Mouse (Mus musculus): ENCODE measurements around the gene Slc17a2. TPM values are rescaled to one million over a fixed set of nuclear protein-coding genes. Genes with fewer than 3 reads are reported as not detected.
"Not testable (repeated sequence)": the region's sequence is repeated elsewhere in the genome, so short reads cannot be mapped to it uniquely, and the experiment has no call there.

Slc17a2 gene
- polyA plus RNA-seq, 1 experiment from 2014 or later: not detected

DNA sequence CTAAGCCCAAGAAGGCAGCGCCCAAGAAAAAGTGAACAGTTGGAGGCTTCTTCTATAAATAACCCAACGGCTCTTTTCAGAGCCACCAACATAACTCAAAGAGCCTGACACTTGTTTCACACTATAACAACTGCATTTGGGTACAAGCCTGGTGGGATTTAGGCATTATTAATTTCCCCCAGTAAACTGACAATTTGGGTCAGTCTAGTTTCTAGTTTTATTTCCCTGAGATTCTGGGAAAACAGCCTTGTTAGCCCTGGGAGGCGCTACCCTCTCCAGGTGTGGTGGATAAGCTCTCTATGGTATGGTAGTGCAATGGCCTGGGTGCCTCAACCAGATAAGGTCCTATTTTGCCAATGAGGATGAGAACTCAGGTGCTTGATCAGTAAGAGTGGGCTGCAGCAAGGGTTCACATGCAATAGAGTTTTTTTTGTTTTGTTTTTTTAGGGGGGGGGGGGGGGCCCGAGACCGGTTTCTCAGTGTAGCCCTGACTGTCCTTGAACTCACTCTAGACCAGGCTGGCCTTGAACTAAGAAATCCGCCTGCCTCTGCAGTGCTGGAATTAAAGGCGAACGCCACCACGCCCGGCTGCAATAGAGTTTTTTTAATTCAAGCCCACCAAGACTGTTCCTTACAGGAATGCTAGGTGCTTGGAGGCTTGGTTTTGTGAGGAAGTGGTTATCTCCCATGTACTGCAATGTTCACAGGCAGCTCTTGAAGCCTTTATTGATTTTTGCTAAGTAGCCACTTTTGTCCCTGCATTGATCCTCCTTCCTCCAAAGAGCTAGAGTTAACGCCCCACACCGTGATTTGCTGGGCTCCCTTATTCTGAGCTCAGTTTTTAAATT lies 42.2 kb upstream of the Slc17a2 start:
- H3K4me3 ChIP-seq: peak overlapping the region; percentile 44
- no peaks in the 10 kb centered on the region for H3K36me3 ChIP-seq
- no peaks in the 10 kb centered on the region for H3K9me3 ChIP-seq
- 26% methylated on average over 12 of the region's 12 CpGs for WGBS
- H3K4me1 ChIP-seq: peaks cover 25% of the 10 kb centered on the region
- ATAC-seq (ENCODE audit: borderline replicate concordance, extremely low read depth, low FRiP score, low TSS enrichment): no peak
- peak overlapping the region; percentile 97 for H3K27ac ChIP-seq
- H3K27me3 ChIP-seq: no peaks in the 10 kb centered on the region
- peak overlapping the region; percentile 62 for H3K4me2 ChIP-seq
- H3K9ac ChIP-seq: peak overlapping the region; percentile 59

DNA sequence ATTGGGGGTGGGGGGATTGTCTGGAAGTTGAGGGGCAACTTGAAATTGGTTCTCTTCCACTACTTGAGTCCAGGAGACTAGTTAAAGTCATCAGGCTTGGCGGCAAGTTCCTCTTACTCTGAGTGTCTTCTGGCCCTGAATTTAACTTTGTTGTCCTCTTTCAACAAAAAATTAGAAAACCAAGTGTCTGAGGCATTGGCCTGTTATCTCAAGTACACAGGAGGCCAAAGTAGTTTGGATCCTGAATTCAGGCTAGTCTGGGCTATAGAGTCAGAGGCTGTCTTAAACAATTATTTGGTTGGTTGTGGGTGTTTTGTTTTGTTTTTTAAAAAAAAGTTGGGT lies 41.6 kb upstream of the Slc17a2 start:
- 39% methylated on average over 1 of the region's 1 CpGs for WGBS
- no peaks in the 10 kb centered on the region for H3K36me3 ChIP-seq
- H3K4me2 ChIP-seq: peak overlapping the region; percentile 62; the same call in 1 of the 2 replicates
- no peak overlapping the region for H3K9ac ChIP-seq
- peaks cover 19% of the 10 kb centered on the region for H3K4me1 ChIP-seq
- no peaks in the 10 kb centered on the region for H3K9me3 ChIP-seq
- H3K4me3 ChIP-seq: no peak overlapping the region
- H3K27me3 ChIP-seq: no peaks in the 10 kb centered on the region
- no peak overlapping the region; the same call in 1 of the 2 replicates for H3K27ac ChIP-seq
- ATAC-seq (ENCODE audit: borderline replicate concordance, extremely low read depth, low FRiP score, low TSS enrichment): no peak

DNA sequence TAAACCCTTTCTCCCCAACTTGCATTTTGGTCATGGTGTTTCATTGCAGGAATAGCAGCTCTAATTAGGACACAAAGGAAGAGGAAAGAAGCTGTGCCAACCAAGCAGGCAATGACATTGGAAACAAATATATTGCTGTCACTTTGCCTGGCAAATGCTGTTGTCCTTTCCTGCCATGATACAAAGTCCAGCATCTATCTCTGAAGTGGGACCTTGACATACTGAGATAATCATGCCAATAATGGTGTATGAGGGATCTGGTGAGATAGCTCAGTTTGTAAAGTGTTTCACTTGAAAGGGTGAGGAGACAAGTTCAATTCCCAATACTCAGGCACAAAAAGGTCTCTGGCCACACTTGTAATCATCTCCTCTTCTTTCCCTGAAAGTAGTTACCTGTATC lies 40.0 kb upstream of the Slc17a2 start:
- Histone ChIP-seq H3K27me3 (no peaks in the 10 kb centered on the region), H3K4me2 (no peak overlapping the region), H3K27ac (no peak overlapping the region), H3K9ac (no peak overlapping the region), H3K9me3 (no peaks in the 10 kb centered on the region), H3K4me3 (no peak overlapping the region), H3K4me1 (peaks cover 20% of the 10 kb centered on the region), H3K36me3 (no peaks in the 10 kb centered on the region)
- ATAC-seq (ENCODE audit: borderline replicate concordance, extremely low read depth, low FRiP score, low TSS enrichment): no peak

DNA sequence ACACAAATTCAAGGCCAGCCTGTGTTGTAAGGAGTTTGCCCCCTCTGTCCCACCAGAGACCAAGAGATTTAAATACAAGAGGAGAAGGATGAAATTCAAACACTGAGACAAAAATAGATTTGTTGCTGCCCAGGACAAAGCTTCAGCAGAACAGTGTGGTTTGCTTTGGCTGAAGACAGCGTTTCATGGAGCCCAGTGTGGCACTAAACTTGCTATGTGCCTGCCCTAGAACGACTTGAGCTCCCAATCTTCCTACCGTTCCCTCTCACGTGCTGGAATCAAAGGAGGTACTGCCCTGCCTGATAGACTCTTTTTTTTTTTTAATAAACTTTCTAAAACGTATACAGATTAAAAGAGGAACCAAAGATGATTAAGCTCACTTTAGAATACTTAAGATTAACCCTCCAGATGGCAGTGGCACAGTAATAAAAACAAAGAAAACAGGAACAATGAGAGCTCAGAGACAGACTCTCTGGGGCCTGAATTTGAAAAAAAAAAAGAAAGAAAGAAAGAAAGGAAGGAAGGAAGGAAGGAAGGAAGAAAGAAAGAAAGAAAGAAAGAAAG lies 37.9 kb upstream of the Slc17a2 start:
- no peak overlapping the region for H3K4me3 ChIP-seq
- no peak overlapping the region for H3K4me2 ChIP-seq
- no peaks in the 10 kb centered on the region for H3K9me3 ChIP-seq
- 45% methylated on average over 5 of the region's 5 CpGs for WGBS
- H3K27ac ChIP-seq: no peak overlapping the region
- no peak for ATAC-seq (ENCODE audit: borderline replicate concordance, extremely low read depth, low FRiP score, low TSS enrichment)
- H3K27me3 ChIP-seq: no peaks in the 10 kb centered on the region
- H3K4me1 ChIP-seq: peaks cover 21% of the 10 kb centered on the region
- H3K9ac ChIP-seq: no peak overlapping the region
- H3K36me3 ChIP-seq: no peaks in the 10 kb centered on the region

DNA sequence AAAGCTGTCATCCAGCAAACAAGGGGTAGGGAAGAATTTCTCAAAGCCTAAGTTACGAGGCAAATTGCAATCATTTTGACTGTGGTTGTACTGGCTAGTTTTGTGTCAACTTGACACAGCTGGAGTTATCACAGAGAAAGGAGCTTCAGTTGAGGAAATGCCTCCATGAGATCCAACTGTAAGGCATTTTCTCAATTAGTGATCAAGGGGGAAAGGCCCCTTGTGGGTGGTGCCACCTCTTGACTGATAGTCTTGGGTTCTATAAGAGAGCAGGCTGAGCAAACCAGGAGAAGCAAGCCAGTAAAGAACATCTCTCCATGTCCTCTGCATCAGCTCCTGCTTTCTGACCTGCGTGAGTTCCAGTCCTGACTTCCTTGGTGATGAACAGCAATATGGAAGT lies 37.2 kb upstream of the Slc17a2 start, which contains the start of gene Trim38:
Gene Trim38, plus strand, starts transcription at position 301 of the 400 bp plus-strand sequence.
- not testable (repeated sequence) for H3K27ac ChIP-seq; H3K4me2 ChIP-seq; H3K9ac ChIP-seq; H3K4me3 ChIP-seq; H3K36me3 ChIP-seq; H3K9me3 ChIP-seq; H3K27me3 ChIP-seq; ATAC-seq (ENCODE audit: borderline replicate concordance, extremely low read depth, low FRiP score, low TSS enrichment)
- 84% methylated on average over 2 of the region's 2 CpGs for WGBS
- H3K4me1 ChIP-seq: peaks cover 14% of the 10 kb centered on the region

DNA sequence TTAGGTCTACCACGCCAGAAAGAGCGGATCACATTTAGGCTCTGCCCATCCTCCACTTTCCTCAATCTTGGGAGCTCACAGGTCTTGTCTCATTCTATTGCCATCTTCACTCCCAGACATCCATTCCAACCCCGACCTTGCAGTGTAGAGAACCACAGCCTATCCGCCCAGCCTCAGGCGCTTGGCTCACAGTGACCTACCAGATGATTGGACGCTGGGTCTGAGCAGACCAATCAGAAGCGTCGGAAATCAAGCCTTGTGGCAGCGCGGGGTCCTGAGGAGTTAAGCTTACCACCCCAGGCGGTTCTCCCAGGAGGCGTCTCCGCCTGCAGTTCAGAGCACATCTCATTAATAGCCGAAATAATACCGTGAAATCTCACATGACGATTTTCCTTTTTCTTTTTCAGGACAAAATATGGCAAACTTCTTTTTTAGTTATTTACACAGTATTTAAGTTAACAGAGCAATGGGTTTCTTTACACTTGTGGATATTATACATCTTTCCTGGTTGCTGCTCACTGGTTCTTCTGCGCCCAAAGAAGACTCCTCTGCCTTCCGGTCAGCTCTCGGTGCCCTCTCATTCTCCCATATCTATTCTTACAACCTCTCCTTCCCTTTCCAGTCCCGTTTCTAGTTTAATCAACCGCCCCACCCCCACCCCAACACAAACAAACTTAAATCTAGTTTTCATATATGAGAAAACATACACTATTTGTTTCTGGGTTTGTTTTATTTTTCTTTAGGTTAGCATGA lies 34.1 kb upstream of the Slc17a2 start:
- peak overlapping the region; percentile 49 for H3K4me2 ChIP-seq
- H3K27ac ChIP-seq: no peak overlapping the region
- ATAC-seq (ENCODE audit: borderline replicate concordance, extremely low read depth, low FRiP score, low TSS enrichment): peak; percentile 90; the same call in 1 of the 2 replicates
- H3K9me3 ChIP-seq: no peaks in the 10 kb centered on the region
- H3K27me3 ChIP-seq: no peaks in the 10 kb centered on the region
- H3K4me1 ChIP-seq: peaks cover 10% of the 10 kb centered on the region
- H3K4me3 ChIP-seq: peak overlapping the region; percentile 15; the same call in 1 of the 2 replicates
- 19% methylated on average over 21 of the region's 21 CpGs for WGBS
- H3K9ac ChIP-seq: no peak overlapping the region
- H3K36me3 ChIP-seq: no peaks in the 10 kb centered on the region

DNA sequence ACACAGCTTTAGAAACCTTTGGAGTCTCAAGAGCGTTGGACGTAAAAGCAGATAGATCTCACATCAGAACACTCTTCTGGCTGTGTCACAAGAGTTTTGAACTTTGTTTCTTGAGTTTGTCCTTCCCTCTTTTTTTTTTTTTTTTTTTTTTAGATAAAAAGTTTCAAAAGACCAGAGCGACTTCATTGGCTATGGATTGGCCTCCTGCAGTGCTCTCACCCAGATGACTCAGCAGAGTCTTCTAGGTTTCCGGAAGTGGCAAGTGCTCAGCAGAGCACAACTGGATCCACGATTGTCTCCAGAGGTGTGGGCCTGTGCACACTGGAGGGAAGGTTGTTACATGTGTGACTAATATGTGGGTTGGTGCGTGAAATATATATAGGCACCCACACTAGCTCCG lies 28.5 kb upstream of the Slc17a2 start:
- H3K9me3 ChIP-seq: no peaks in the 10 kb centered on the region
- H3K4me3 ChIP-seq: no peak overlapping the region
- 91% methylated on average over 7 of the region's 7 CpGs for WGBS
- no peak overlapping the region for H3K9ac ChIP-seq
- H3K4me1 ChIP-seq: no peaks in the 10 kb centered on the region
- no peak overlapping the region for H3K27ac ChIP-seq
- H3K27me3 ChIP-seq: no peaks in the 10 kb centered on the region
- no peak overlapping the region for H3K4me2 ChIP-seq
- no peak for ATAC-seq (ENCODE audit: borderline replicate concordance, extremely low read depth, low FRiP score, low TSS enrichment)
- no peaks in the 10 kb centered on the region for H3K36me3 ChIP-seq

DNA sequence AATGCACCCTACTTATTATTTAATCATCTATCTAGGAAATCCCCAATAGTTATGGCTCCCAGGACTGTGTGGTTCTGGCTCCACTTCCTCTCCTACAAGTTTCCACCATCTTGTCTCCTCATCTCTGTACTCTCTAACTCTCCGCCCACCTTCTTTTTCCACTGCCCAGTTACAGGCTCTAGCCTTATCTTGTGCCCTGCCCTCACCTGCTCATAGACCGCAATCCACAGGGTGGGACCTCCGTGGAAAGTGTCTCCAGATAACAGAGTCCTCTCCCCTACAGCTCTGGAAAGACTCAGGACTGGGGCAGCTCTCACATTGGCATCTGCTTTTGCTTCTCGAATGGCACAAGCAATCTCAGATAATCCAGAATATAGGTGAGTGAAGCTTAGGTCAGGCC lies 27.8 kb upstream of the Slc17a2 start:
- no peak for ATAC-seq (ENCODE audit: borderline replicate concordance, extremely low read depth, low FRiP score, low TSS enrichment)
- no peak overlapping the region for H3K4me3 ChIP-seq
- no peak overlapping the region for H3K9ac ChIP-seq
- no peaks in the 10 kb centered on the region for H3K4me1 ChIP-seq
- no peak overlapping the region for H3K4me2 ChIP-seq
- 67% methylated on average over 4 of the region's 4 CpGs for WGBS
- H3K9me3 ChIP-seq: no peaks in the 10 kb centered on the region
- H3K27ac ChIP-seq: no peak overlapping the region
- H3K27me3 ChIP-seq: no peaks in the 10 kb centered on the region
- H3K36me3 ChIP-seq: no peaks in the 10 kb centered on the region

DNA sequence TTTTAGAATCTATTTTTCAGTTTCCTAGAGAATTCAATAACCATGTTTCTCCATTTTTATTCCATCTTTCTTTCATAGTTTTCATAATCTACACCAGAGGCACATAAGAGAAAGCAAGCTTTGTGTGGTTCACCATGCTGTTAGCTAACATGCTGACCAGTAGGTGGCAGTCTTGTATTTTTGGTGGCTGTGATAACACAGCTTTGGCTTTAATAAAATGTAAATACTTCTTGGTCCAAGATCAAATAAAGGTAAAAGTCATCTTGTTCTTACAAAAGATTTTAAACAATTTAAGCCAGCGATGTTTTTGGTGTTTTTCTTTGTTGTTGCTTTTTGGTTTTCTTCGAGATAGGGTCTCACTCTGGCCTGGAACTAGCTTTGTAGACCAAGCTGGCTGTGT lies 14.3 kb upstream of the Slc17a2 start:
- H3K27ac ChIP-seq: no peak overlapping the region
- no peaks in the 10 kb centered on the region for H3K9me3 ChIP-seq
- H3K4me2 ChIP-seq: no peak overlapping the region
- H3K9ac ChIP-seq: no peak overlapping the region
- no peak overlapping the region for H3K4me3 ChIP-seq
- 34% methylated on average over 2 of the region's 2 CpGs for WGBS
- no peaks in the 10 kb centered on the region for H3K27me3 ChIP-seq
- H3K36me3 ChIP-seq: no peaks in the 10 kb centered on the region
- H3K4me1 ChIP-seq: no peaks in the 10 kb centered on the region
- ATAC-seq (ENCODE audit: borderline replicate concordance, extremely low read depth, low FRiP score, low TSS enrichment): no peak

DNA sequence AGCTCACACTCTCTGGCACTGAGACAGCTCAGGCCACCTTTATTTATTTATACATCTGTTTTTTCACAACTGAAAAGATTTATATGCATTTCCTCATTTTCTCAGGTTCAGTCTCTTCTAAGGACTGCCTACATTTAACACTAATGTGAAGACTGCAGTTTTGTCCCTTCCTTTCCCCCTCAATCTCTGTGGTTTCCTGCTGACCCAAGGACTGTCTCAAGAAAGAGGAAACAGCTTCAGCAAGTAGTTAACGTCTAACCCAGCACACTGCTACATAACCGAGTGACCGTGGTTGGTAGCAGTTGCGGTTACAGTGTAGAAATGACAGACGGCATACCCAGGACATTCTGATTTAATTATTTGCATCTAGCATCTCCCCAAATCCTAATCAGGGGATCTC lies 7.4 kb upstream of the Slc17a2 start:
- no peaks in the 10 kb centered on the region for H3K9me3 ChIP-seq
- no peaks in the 10 kb centered on the region for H3K27me3 ChIP-seq
- H3K36me3 ChIP-seq: no peaks in the 10 kb centered on the region
- H3K4me3 ChIP-seq: no peak overlapping the region
- no peak overlapping the region for H3K4me2 ChIP-seq
- no peak for ATAC-seq (ENCODE audit: borderline replicate concordance, extremely low read depth, low FRiP score, low TSS enrichment)
- H3K4me1 ChIP-seq: no peaks in the 10 kb centered on the region
- no peak overlapping the region for H3K9ac ChIP-seq
- no peak overlapping the region for H3K27ac ChIP-seq
- 75% methylated on average over 5 of the region's 5 CpGs for WGBS

DNA sequence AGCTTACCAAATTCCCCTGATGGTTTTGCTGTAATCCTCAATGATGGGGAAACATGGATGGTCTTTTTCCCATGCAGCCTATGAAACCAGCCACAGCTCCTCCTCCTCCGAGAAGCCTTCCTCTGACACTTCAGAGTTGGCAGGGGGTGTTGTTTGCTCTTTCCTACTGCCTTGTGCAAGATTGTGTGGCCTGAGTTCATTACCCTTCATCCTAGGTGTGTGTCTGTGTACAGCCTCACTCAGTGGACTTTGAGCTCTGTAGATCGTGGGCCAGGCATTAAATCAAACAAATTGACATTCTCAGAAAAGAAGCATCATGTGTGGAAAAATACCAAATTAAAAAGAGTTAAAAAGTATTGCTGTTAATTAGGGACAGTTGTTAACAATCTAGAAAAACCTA lies 2.3 kb upstream of the Slc17a2 start:
- Histone ChIP-seq H3K4me1 (no peaks in the 10 kb centered on the region), H3K4me3 (no peak overlapping the region), H3K27me3 (no peaks in the 10 kb centered on the region), H3K9ac (no peak overlapping the region), H3K36me3 (no peaks in the 10 kb centered on the region), H3K9me3 (no peaks in the 10 kb centered on the region), H3K4me2 (no peak overlapping the region), H3K27ac (no peak overlapping the region)
- WGBS: 42% methylated on average over 2 of the region's 2 CpGs
- no peak for ATAC-seq (ENCODE audit: borderline replicate concordance, extremely low read depth, low FRiP score, low TSS enrichment)

DNA sequence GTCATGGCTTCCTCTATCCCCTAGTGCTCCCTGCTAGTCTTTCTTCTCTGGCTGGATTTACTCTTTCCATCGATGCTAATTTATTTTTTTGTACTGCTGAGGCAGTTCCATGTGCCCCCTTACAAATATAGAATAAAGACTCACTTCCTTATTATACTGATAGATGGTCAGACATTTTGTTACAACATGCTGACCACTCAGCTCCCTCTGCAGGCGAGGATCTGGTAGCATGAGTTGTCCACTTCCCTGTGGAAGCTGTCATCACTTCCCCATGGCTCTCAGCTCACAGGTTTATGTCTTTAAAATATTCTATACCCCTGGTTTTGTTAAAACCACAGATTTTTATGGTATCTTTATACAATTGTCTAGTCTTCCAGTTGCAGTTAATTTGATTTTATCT lies 9.4 kb downstream of the Slc17a2 start:
- Histone ChIP-seq H3K4me3 (no peak overlapping the region), H3K9ac (no peak overlapping the region), H3K9me3 (no peaks in the 10 kb centered on the region), H3K36me3 (no peaks in the 10 kb centered on the region), H3K4me1 (no peaks in the 10 kb centered on the region), H3K27ac (no peak overlapping the region), H3K27me3 (no peaks in the 10 kb centered on the region), H3K4me2 (no peak overlapping the region)
- WGBS: 59% methylated on average over 2 of the region's 2 CpGs
- no peak for ATAC-seq (ENCODE audit: borderline replicate concordance, extremely low read depth, low FRiP score, low TSS enrichment)
